Mouse (Mus musculus): ENCODE data around the gene Lrp1.

- TF ChIP-seq CTCF (IDR thresholded peaks at IDR 0.05; ENCODE audit: borderline replicate concordance, insufficient read depth, low read length), result no peak
- TF ChIP-seq POLR2A (IDR thresholded peaks at IDR 0.05; ENCODE audit: low read depth, low read length), result no peak
Observed at GRCm38 (mm10) chr10:127640421-127640820, 19.5 kb upstream of the Lrp1 start.

Measured in embryonic fibroblast, embryonic 13.5 days (primary cell).